Mouse (Mus musculus) embryonic facial prominence, embryonic 13.5 days (tissue): ENCODE data around the gene Ccdc8. TPM values are rescaled to one million over a fixed set of nuclear protein-coding genes. Genes with fewer than 3 reads are reported as not detected.

ENCODE experiments used
- ATAC-seq: fragments of 200-750 bp; cut with Nextera tagmentation; 2 replicates; pipeline ENCODE4 v1.8.0; 2017; ENCODE audit warnings: low read depth; ENCODE audit not compliant: insufficient number of reproducible peaks, insufficient read depth, low FRiP score, low TSS enrichment
- H3K27ac ChIP-seq: fragments of 300-500 bp; sonication (generic); 2 replicates; pipeline ENCODE4 v1.5.1; 2015; ENCODE audit warnings: moderate library complexity, mild to moderate bottlenecking, inconsistent platforms
- H3K27me3 ChIP-seq: fragments of 300-500 bp; sonication (generic); 2 replicates; pipeline ENCODE4 v1.6.1; 2015; ENCODE audit warnings: mild to moderate bottlenecking, inconsistent platforms
- H3K36me3 ChIP-seq: fragments of 300-500 bp; sonication (generic); 2 replicates; pipeline ENCODE4 v1.6.1; 2015; ENCODE audit warnings: mild to moderate bottlenecking, inconsistent platforms
- H3K4me1 ChIP-seq: fragments of 300-500 bp; sonication (generic); 2 replicates; pipeline ENCODE4 v1.6.1; 2015; ENCODE audit warnings: inconsistent platforms
- H3K4me2 ChIP-seq: fragments of 300-500 bp; sonication (generic); 2 replicates; pipeline ENCODE4 v1.6.1; 2015; ENCODE audit warnings: moderate library complexity, mild to moderate bottlenecking, inconsistent platforms
- H3K4me3 ChIP-seq: fragments of 300-500 bp; sonication (generic); 2 replicates; pipeline ENCODE4 v1.5.1; 2015; ENCODE audit warnings: mild to moderate bottlenecking, inconsistent platforms
- H3K9ac ChIP-seq: fragments of 300-500 bp; sonication (generic); 2 replicates; pipeline ENCODE4 v1.6.1; 2015; ENCODE audit warnings: mild to moderate bottlenecking, inconsistent platforms
- H3K9me3 ChIP-seq: fragments of 300-500 bp; sonication (generic); 2 replicates; pipeline ENCODE4 v1.6.1; 2016; ENCODE audit warnings: inconsistent platforms
- WGBS: fragments of 180-500 bp; shearing (Covaris S2); methylation state at CpG from one replicate; pipeline ENCODE4 v1.1.7; 2015; ENCODE audit warnings: mixed read lengths; 5-methylcytosine and 5-hydroxymethylcytosine counted together
- polyA plus RNA-seq: library from polyadenylated mRNA; unstranded; fragments of >200 nt; fragmentation: Nextera tagmentation; extraction: Ambion mirVana; gene quantifications from 2 replicates; pipeline ENCODE4 v1.2.1, GENCODE M21; 2015

Ccdc8 gene
- polyA plus RNA-seq, 1 experiment from 2014 or later, result 22.1 TPM

DNA sequence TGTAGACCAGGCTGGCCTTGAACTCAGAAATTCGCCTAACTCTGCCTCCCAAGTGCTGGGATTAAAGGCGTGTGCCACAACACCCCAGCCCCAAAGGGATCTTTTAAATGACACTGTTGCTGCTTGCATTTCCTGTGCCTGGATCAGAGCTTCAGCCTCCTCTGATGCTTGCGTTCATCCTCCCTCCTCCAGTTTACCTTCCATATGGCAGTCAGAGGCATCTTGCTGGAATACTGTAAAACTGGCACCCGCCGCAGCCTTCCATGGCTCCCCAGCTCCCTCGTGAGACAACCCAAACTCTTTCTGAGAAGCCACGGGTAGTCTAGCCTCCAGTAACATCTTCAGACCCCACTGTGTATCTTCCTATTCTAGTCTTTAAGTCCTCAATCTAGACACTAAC, 36.4 kb downstream of the Ccdc8 start:
- ATAC-seq, result no peak
- H3K36me3 ChIP-seq, result peaks cover 45% of the 10 kb centered on the region
- no peak overlapping the region for H3K9ac ChIP-seq
- H3K9me3 ChIP-seq, result no peaks in the 10 kb centered on the region
- 67% methylated on average over 7 of the region's 7 CpGs for WGBS
- H3K27ac ChIP-seq, result no peak overlapping the region
- peaks cover 33% of the 10 kb centered on the region for H3K4me1 ChIP-seq
- H3K27me3 ChIP-seq, result no peaks in the 10 kb centered on the region
- no peak overlapping the region for H3K4me2 ChIP-seq
- H3K4me3 ChIP-seq, result no peak overlapping the region

DNA sequence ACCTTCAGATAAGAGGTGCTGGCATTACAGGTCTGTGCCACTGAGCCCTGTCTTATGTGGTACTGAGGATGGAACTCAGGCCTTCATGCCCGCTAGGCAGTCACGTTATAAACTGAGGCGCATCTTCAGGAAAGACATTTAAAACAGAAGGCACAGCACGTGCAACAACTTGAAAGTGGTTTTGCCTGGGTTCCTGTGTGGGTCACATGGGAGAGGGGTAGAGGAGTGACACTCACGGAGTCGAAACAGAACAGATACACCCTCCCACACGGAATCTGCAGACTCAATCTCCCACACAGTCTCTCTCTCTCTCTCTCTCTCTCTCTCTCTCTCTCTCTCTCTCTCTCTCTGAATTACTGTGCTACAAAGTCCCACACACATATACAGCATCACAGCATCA, 37.7 kb downstream of the Ccdc8 start:
- Histone ChIP-seq H3K4me2 (no peak overlapping the region), H3K9ac (no peak overlapping the region), H3K4me1 (peaks cover 20% of the 10 kb centered on the region), H3K27me3 (no peaks in the 10 kb centered on the region), H3K36me3 (peaks cover 45% of the 10 kb centered on the region), H3K4me3 (no peak overlapping the region), H3K27ac (no peak overlapping the region), H3K9me3 (no peaks in the 10 kb centered on the region)
- 74% methylated on average over 7 of the region's 7 CpGs for WGBS
- ATAC-seq, result no peak

- no peak for ATAC-seq
- 56% methylated on average over 9 of the region's 9 CpGs for WGBS
- no peak overlapping the region for H3K27ac ChIP-seq
Measured at GRCm38 (mm10) chr7:17038018-17038695, 45.6 kb downstream of the Ccdc8 start.

DNA sequence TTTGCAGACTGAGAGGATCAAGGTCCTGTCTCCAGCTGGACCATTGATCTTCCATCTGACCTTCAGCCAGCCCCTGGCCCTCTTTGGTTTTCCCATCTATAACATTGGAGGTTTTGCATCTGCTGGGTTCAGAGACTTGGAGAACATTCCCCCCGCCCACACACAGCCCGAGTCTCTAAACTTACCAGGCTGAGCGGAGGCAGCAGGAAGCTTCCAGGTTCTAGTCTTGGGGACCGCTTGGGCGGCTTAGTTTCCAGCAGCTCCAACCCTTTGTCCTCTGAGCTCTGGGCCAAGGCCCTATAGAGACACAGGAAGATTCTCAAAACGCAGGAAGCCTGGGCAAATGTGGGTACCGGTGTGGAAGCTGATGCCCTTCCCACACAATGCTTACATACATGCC, 46.9 kb downstream of the Ccdc8 start:
- no peak overlapping the region for H3K4me3 ChIP-seq
- H3K27ac ChIP-seq, result no peak overlapping the region
- no peaks in the 10 kb centered on the region for H3K27me3 ChIP-seq
- H3K9me3 ChIP-seq, result 0 out of 2 replicates have a peak, but pooled peaks cover 6% of the 10 kb centered on the region
- peaks cover 86% of the 10 kb centered on the region for H3K36me3 ChIP-seq
- H3K4me1 ChIP-seq, result no peaks in the 10 kb centered on the region
- no peak overlapping the region for H3K4me2 ChIP-seq
- WGBS, result 90% methylated on average over 7 of the region's 7 CpGs
- no peak for ATAC-seq
- H3K9ac ChIP-seq, result no peak overlapping the region

More at GRCm38 (mm10) chr7:17038018-17038695, 45.6 kb downstream of the Ccdc8 start:
- Histone ChIP-seq H3K27me3 (no peaks in the 10 kb centered on the region), H3K4me3 (no peak overlapping the region), H3K36me3 (peaks cover 85% of the 10 kb centered on the region), H3K9me3 (no peaks in the 10 kb centered on the region), H3K4me1 (no peaks in the 10 kb centered on the region), H3K9ac (no peak overlapping the region), H3K4me2 (no peak overlapping the region)

DNA sequence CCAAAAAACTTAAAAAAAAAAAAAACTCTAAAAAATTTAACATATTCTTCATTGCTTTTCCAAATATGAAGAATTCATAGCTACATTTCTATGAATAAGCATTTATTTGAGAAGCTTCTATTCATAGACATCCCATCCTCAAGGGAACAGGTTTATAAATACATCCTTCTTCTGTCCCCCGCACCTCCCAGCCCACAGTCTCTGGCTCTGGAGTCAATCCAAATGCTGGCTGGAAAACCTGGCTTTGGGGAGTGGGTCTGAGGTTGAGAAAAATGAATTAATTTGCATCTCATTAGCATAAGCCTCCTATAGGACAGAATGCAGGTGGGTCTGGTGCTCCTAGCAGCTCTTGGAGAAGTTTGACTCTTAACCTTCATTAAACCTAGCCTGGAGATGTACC, 53.2 kb downstream of the Ccdc8 start:
- no peak for ATAC-seq
- Histone ChIP-seq H3K4me2 (no peak overlapping the region), H3K4me3 (no peak overlapping the region), H3K27me3 (no peaks in the 10 kb centered on the region), H3K9me3 (0 out of 2 replicates have a peak, but pooled peaks cover 6% of the 10 kb centered on the region), H3K4me1 (no peaks in the 10 kb centered on the region), H3K27ac (no peak overlapping the region), H3K36me3 (peaks cover 70% of the 10 kb centered on the region), H3K9ac (no peak overlapping the region)
- WGBS, result 61% methylated on average over 1 of the region's 1 CpGs

Other genes starting within 250 kb of the Ccdc8 start
- 28.2 and 29.1 TPM in 2 replicates for gene Slc1a5, start 211.4 kb upstream of the Ccdc8 start, polyA plus RNA-seq
- gene Strn4, start 176.8 kb upstream of the Ccdc8 start, polyA plus RNA-seq, result 122 and 124 TPM in 2 replicates
- 26.8 and 30.5 TPM in 2 replicates for gene Fkrp, start 176.0 kb upstream of the Ccdc8 start, polyA plus RNA-seq
- gene Prkd2, start 149.8 kb upstream of the Ccdc8 start, polyA plus RNA-seq, result 20.5 and 20.8 TPM in 2 replicates
- 4.9 TPM in 2 replicates for gene Dact3, start 117.4 kb upstream of the Ccdc8 start, polyA plus RNA-seq
- 19.9 and 32.0 TPM in 2 replicates for gene Gng8, start 100.9 kb upstream of the Ccdc8 start, polyA plus RNA-seq
- gene Ptgir, start 86.2 kb upstream of the Ccdc8 start, polyA plus RNA-seq, result 1.2 TPM in 2 replicates
- 104 and 111 TPM in 2 replicates for gene Calm3, start 68.6 kb upstream of the Ccdc8 start, polyA plus RNA-seq
- gene Pnmal2, start 48.0 kb upstream of the Ccdc8 start, polyA plus RNA-seq, result 10.5 and 10.9 TPM in 2 replicates
- gene Pnmal1, start 33.0 kb upstream of the Ccdc8 start, polyA plus RNA-seq, result 1.2 and 1.7 TPM in 2 replicates
- gene Gm42372, start 9.6 kb upstream of the Ccdc8 start, polyA plus RNA-seq, result 0.18 and 0.25 TPM in 2 replicates
- gene Ppp5c, start 35.2 kb downstream of the Ccdc8 start, polyA plus RNA-seq, result 109 and 112 TPM in 2 replicates
- 14.7 and 16.5 TPM in 2 replicates for gene Hif3a, start 69.7 kb downstream of the Ccdc8 start, polyA plus RNA-seq
- gene Psg16, start 81.3 kb downstream of the Ccdc8 start, polyA plus RNA-seq, result 0.14 and 0.21 TPM in 2 replicates
- not detected in 2 replicates for gene Ceacam3, start 157.6 kb downstream of the Ccdc8 start, polyA plus RNA-seq
- not detected in 2 replicates for gene Psg29, start 210.8 kb downstream of the Ccdc8 start, polyA plus RNA-seq